Mouse (Mus musculus) limb, embryonic 11.5 days (tissue): ENCODE measurements at regions not wholly inside any gene's neighbourhood (a gene's known extent, or its start where the extent isn't known, plus 50 kb on each side); places are given as distances from the start of the nearest gene placed in this dataset.

Source experiments
- ATAC-seq: fragments of 200-750 bp; cut with Nextera tagmentation; 2 replicates; pipeline ENCODE4 v1.8.0; 2017; ENCODE audit warnings: low read depth; ENCODE audit not compliant: insufficient number of reproducible peaks, low FRiP score, low TSS enrichment
- DNase-seq: peaks from one replicate; pipeline ENCODE4 v3.0.0-alpha.2; 2015; ENCODE audit warnings: low spot score
- H3K27ac ChIP-seq: fragments of 300-500 bp; sonication (generic); replicated peaks from 2 replicates; pipeline ENCODE4 v1.5.1; 2014; ENCODE audit warnings: low read depth, mild to moderate bottlenecking, low read length
- H3K27me3 ChIP-seq: fragments of 300-500 bp; sonication (generic); 2 replicates; pipeline ENCODE4 v1.6.1; 2014; ENCODE audit warnings: mild to moderate bottlenecking, low read length, mixed read lengths; ENCODE audit not compliant: control insufficient read depth, insufficient read depth
- H3K36me3 ChIP-seq: fragments of 300-500 bp; sonication (generic); 2 replicates; pipeline ENCODE4 v1.6.1; 2014; ENCODE audit warnings: mild to moderate bottlenecking, low read length, moderate library complexity, mixed read lengths; ENCODE audit not compliant: control insufficient read depth, insufficient read depth
- H3K4me1 ChIP-seq: fragments of 300-500 bp; sonication (generic); 2 replicates; pipeline ENCODE4 v1.6.1; 2014; ENCODE audit warnings: low read length, mixed read lengths; ENCODE audit not compliant: control insufficient read depth, insufficient read depth
- H3K4me2 ChIP-seq: fragments of 300-500 bp; sonication (generic); 2 replicates; pipeline ENCODE4 v1.6.1; 2014; ENCODE audit warnings: low read depth, mild to moderate bottlenecking, moderate library complexity; ENCODE audit not compliant: severe bottlenecking
- H3K4me3 ChIP-seq: fragments of 300-500 bp; sonication (generic); 2 replicates; pipeline ENCODE4 v1.5.1; 2014; ENCODE audit warnings: low read depth, low read length
- H3K9ac ChIP-seq: fragments of 300-500 bp; sonication (generic); 2 replicates; pipeline ENCODE4 v1.6.1; 2014; ENCODE audit warnings: mild to moderate bottlenecking, low read length
- H3K9me3 ChIP-seq: fragments of 300-500 bp; sonication (generic); 2 replicates; pipeline ENCODE4 v1.6.1; 2016; ENCODE audit warnings: low read length; ENCODE audit not compliant: control insufficient read depth
- whole genome bisulfite sequencing: fragments of 180-500 bp; shearing (Covaris S2); extraction: QIAGEN DNeasy Blood & Tissue Kit; methylation state at CpG from one replicate; pipeline ENCODE4 v1.1.7; 2014; 5-methylcytosine and 5-hydroxymethylcytosine counted together

DNA sequence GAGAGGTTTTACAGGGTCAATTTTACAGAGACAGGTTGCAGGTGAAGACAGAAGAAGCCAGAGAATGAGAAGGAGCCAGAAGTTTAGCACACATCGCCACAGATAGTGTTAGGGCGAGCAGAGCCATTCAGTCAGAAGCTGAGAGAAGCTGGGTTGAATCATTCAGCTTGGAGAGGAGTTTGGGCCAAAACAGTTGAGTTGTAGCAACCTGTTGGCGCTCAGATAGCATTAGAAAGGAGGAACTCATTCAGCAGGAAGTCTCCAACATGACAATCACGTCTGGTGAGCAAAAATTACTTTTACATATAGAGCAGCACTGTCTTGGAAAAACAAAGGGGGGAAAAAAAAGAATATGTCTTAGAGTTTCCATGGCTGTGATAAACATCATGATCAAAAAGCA, 53.2 kb downstream of the Fam43a start:
- Histone ChIP-seq H3K9me3 (0 out of 2 replicates have a peak, but pooled peaks cover 3% of the 10 kb centered on the region), H3K4me1 (no peaks in the 10 kb centered on the region), H3K36me3 (no peaks in the 10 kb centered on the region), H3K4me2 (no peak overlapping the region), H3K27me3 (no peaks in the 10 kb centered on the region), H3K9ac (no peak overlapping the region), H3K27ac (no peak overlapping the region), H3K4me3 (no peak overlapping the region)
- no peak for ATAC-seq
- 84% methylated on average over 4 of the region's 4 CpGs for WGBS
- no peak for DNase-seq

DNA sequence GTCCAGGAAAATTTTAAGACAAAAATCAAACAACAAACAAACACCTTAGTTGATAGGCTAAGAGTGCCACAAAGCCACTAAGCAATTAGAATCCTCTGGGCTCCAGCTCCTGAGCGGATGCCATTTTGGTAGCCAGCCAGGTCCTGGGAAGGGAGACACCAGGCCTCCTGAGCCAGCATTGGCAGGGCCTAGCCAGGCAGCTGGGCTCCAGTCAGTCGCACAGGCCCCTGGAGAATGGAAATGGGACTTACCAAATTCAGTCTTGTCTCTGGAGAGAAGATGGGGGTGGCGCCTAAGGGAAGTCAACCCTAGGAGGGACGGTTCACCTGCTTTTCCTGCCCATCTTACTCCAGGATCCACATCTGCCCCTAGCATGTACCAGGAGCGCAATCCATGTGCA, 54.3 kb downstream of the Fam43a start:
- H3K9me3 ChIP-seq = 0 out of 2 replicates have a peak, but pooled peaks cover 3% of the 10 kb centered on the region
- DNase-seq (no peak), ATAC-seq (no peak)
- H3K4me1 ChIP-seq = no peaks in the 10 kb centered on the region
- no peak overlapping the region for H3K27ac ChIP-seq
- H3K9ac ChIP-seq = no peak overlapping the region
- H3K4me3 ChIP-seq = no peak overlapping the region
- H3K27me3 ChIP-seq = no peaks in the 10 kb centered on the region
- H3K4me2 ChIP-seq = no peak overlapping the region
- no peaks in the 10 kb centered on the region for H3K36me3 ChIP-seq
- 83% methylated on average over 5 of the region's 5 CpGs for WGBS

DNA sequence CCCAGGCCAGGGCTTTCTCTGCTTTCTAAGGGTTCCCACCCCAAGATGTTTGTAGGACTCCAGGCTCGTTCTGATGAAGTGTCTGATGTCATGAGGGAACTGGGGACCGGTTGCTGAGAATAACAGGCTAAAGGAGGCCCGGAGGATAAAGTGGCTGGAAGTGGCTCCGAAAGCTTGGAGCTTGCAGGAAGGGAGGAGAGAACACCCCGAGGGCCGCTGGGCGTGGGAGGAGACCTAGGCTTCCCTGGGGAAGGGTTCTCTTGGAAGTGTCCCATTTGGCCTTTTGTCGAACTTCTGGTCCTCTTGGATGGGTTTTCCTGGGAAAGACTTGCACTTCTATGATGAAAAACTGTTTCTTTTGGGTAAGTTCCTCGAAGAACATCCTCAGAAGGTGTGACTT, 54.7 kb downstream of the Fam43a start:
- DNase-seq (no peak), ATAC-seq (no peak)
- Histone ChIP-seq H3K4me2 (no peak overlapping the region), H3K36me3 (no peaks in the 10 kb centered on the region), H3K27me3 (no peaks in the 10 kb centered on the region), H3K4me3 (no peak overlapping the region), H3K27ac (no peak overlapping the region), H3K9me3 (0 out of 2 replicates have a peak, but pooled peaks cover 3% of the 10 kb centered on the region), H3K4me1 (no peaks in the 10 kb centered on the region), H3K9ac (no peak overlapping the region)
- 75% methylated on average over 9 of the region's 9 CpGs for WGBS

DNA sequence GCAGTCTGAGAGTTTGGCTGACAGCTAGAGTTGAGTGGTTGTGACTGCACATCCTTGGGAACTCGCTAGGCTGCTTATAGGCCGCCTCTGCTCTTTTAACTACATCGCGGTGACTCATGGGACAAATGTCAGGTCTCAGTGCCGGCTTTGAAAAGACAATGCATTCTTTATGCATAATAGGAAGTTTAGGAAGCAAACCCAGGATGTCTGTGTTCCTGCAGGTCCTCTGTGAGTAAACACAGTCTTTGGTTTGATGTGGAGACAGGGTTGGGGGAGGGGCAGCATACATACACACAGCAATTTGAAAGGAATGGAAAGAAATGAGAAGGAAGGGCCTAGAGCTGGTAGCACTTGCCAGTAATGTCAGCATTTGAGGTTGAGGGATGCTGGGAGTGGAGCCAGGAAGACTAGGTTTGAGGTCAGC, 56.3 kb downstream of the Fam43a start:
- Histone ChIP-seq H3K4me2 (no peak overlapping the region), H3K27me3 (no peaks in the 10 kb centered on the region), H3K4me3 (no peak overlapping the region), H3K27ac (no peak overlapping the region), H3K4me1 (no peaks in the 10 kb centered on the region; the same call in 1 of the 2 replicates), H3K36me3 (no peaks in the 10 kb centered on the region), H3K9ac (no peak overlapping the region), H3K9me3 (no peaks in the 10 kb centered on the region)
- WGBS = 75% methylated on average over 5 of the region's 5 CpGs
- no peak for ATAC-seq
- no peak for DNase-seq

DNA sequence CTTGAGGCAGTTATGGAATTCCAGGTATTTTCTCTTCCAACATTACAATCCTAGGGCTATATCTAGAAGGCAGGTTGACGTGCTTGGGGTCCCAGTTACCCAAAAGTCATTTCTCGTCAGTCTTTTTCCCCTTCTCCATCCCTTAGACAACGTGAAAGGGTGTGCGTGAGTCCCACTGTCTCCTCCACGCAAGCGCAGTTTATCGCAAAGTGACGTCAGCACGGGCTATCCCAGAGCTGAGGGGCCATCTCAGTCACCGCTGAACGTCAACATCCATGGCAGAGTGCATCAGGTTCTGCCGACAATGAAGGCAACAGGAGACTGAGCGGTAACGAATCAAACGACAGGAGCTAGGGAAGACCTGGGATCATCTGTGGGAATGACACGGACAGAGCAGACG, 57.4 kb downstream of the Fam43a start:
- no peaks in the 10 kb centered on the region for H3K27me3 ChIP-seq
- H3K4me3 ChIP-seq = no peak overlapping the region
- no peak overlapping the region for H3K4me2 ChIP-seq
- H3K4me1 ChIP-seq = peaks cover 4% of the 10 kb centered on the region; the same call in 1 of the 2 replicates
- ATAC-seq (no peak), DNase-seq (no peak)
- H3K9me3 ChIP-seq = no peaks in the 10 kb centered on the region
- H3K27ac ChIP-seq = no peak overlapping the region
- no peaks in the 10 kb centered on the region for H3K36me3 ChIP-seq
- H3K9ac ChIP-seq = no peak overlapping the region
- 83% methylated on average over 17 of the region's 17 CpGs for WGBS

DNA sequence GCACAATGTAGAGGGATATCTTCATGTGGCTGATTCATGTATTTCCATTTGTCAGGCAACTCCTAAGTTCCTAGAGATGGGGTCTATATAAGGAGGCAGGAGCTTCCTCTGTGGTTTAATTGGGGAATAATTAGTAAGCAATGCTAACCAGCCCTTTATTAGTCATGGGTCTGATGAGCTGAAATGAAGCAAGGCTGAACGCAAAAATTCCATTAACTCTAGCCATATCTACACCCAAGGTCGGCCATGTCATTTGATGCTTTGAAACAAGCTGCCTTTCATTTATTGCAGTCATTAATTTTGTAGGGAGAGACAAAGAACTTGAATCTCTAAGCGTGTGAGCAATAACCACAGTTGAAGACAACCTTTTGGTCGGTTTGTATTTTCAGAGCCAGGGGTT, 59.4 kb downstream of the Fam43a start:
- Histone ChIP-seq H3K9ac (no peak overlapping the region), H3K27ac (no peak overlapping the region), H3K27me3 (no peaks in the 10 kb centered on the region), H3K4me2 (no peak overlapping the region), H3K9me3 (no peaks in the 10 kb centered on the region), H3K4me3 (no peak overlapping the region), H3K36me3 (no peaks in the 10 kb centered on the region), H3K4me1 (peaks cover 13% of the 10 kb centered on the region)
- WGBS = 77% methylated on average over 4 of the region's 4 CpGs
- DNase-seq = no peak
- ATAC-seq = no peak

DNA sequence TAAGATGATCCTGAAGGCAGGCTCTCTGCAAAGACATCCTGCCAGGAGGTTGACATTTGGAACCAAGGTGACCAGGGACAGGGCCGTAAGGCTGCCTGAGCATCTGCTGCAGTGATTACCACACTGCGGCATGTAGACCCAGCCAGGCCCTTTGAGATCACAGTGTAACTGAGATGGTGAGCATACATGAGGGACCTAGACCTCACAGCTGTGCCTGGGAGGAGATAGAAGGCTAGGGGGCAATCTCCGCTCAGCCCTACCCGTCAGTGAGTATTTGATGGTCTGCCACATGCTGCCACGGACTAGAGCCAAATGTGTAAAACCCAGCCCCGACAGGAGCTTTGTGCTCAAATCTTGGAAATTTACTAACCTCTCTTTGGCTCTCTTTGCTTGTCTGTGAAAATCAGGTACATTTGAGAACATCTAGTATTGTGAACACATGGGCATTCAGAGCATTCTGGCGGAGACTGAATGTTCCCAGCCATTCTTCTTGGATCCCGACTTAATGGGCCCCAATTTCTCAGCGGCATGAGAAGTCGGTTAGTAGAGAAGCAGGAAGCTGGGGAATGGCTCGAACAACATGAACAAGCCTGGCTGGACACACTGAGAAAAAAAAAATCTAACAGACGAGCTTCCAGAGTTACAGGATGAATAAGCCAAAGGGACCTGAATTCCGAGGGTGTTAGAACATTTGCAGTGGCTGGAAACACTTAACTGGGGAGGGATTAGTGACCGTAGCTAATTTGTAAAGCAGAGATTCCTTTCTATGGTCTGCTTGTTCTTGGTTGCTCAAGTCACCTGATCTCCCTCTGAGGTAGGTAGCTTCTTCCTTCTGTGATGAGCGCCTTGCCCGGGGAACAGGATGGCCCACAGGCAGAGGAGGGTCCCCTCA, 61.8 kb downstream of the Fam43a start:
- no peaks in the 10 kb centered on the region for H3K9me3 ChIP-seq
- ATAC-seq (no peak), DNase-seq (no peak)
- H3K4me3 ChIP-seq = no peak overlapping the region
- H3K27me3 ChIP-seq = no peaks in the 10 kb centered on the region
- no peak overlapping the region for H3K9ac ChIP-seq
- no peak overlapping the region for H3K4me2 ChIP-seq
- WGBS = 63% methylated on average over 16 of the region's 16 CpGs
- H3K27ac ChIP-seq = no peak overlapping the region
- H3K4me1 ChIP-seq = peaks cover 18% of the 10 kb centered on the region
- no peaks in the 10 kb centered on the region for H3K36me3 ChIP-seq

DNA sequence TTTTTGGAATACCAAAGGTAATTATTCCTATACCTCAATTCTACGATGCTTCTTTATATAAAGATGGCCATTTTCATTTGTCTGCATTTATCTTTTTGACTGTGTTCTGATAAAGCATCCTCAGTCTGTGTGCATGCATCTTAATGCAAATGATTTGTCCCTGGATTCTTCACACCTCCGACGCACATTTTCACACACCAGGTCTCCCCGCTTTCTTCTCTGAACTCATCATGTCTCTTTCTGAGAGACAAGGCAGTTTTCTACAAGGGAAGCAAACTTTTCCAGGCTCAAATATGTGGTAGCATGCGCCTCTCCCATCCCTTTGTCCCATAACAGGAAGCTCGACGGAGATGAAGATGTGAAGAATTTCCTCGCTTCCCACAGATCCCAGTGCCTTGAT, 63.5 kb downstream of the Fam43a start:
- no peak overlapping the region for H3K27ac ChIP-seq
- H3K4me1 ChIP-seq = peaks cover 18% of the 10 kb centered on the region
- no peak overlapping the region for H3K4me3 ChIP-seq
- no peaks in the 10 kb centered on the region for H3K27me3 ChIP-seq
- H3K36me3 ChIP-seq = no peaks in the 10 kb centered on the region
- 71% methylated on average over 8 of the region's 8 CpGs for WGBS
- H3K9me3 ChIP-seq = no peaks in the 10 kb centered on the region
- no peak overlapping the region for H3K9ac ChIP-seq
- H3K4me2 ChIP-seq = no peak overlapping the region
- ATAC-seq = no peak
- no peak for DNase-seq
